Mouse (Mus musculus) skeletal muscle tissue, adult 2 months (tissue): ENCODE measurements around the gene Ring1.
"Not testable (repeated sequence)": the region's sequence is repeated elsewhere in the genome, so short reads cannot be mapped to it uniquely, and the experiment has no call there.

ENCODE experiments used
- DNase-seq: peaks from one replicate; pipeline ENCODE4 v3.0.0-alpha.2; 2012; ENCODE audit warnings: low read depth, low spot score

Ring1 gene

DNA sequence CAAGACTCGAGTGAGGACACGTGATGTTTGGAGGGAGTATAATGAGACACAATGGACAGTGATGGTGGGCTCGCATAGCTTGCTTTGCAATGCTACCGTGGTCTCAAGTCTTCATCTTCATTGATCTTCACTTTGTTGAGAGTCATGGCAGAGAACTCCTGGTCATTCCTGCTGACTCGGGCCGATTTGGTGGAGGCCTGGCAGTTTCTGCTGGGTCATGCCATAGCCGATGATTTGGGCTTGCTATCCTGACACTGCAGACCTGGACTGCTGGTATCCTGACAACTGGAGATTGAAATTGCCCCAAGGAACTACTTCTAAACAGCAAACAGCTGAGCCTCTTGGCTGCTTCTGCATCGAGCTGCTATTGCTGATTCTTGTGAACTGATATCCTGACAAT, 29.5 kb downstream of the Ring1 start:
- no peak for DNase-seq

DNA sequence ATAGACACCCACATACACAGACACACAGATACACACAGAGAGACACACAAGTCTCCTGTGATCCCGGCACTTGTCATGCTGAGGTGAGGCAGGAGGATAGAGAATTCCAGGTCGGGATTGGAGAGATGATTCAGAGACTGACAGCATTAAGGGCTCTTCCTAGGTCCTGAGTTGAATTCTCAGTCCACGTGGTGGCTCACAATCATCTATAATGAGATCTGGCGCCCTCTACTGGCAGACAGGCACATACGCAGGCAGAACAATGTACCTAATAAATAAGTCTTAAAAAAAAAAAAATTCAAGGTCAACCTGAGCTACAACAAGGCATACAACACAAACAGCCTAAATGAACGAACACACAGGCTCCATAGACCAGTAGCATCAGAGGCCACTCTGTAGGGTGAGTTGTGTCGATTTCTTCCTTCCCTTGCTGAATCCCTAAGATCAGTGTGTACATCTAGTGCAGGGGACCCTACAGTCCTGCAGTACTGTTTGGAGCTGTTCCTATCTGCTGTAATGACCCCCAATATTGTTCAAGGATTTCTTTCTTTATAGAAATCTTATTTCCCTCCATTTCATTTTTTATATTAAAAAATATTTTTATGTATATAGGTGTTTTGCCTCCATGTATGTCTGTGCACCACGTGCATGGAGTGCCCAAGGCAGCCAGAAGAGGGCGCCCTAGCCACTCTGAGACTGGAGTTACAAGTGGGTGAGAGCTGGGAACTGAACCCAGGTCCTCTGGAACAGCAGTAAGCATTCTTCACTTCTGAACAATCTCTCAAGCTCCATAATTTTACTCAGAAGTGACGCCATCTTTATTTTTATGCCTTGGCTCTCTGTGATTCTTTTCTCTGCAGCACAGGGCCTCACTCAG, 32.5 kb downstream of the Ring1 start:
- no peak for DNase-seq

- not testable (repeated sequence) for DNase-seq
Observed at GRCm38 (mm10) chr17:33982136-33982535, 42.3 kb downstream of the Ring1 start.

DNA sequence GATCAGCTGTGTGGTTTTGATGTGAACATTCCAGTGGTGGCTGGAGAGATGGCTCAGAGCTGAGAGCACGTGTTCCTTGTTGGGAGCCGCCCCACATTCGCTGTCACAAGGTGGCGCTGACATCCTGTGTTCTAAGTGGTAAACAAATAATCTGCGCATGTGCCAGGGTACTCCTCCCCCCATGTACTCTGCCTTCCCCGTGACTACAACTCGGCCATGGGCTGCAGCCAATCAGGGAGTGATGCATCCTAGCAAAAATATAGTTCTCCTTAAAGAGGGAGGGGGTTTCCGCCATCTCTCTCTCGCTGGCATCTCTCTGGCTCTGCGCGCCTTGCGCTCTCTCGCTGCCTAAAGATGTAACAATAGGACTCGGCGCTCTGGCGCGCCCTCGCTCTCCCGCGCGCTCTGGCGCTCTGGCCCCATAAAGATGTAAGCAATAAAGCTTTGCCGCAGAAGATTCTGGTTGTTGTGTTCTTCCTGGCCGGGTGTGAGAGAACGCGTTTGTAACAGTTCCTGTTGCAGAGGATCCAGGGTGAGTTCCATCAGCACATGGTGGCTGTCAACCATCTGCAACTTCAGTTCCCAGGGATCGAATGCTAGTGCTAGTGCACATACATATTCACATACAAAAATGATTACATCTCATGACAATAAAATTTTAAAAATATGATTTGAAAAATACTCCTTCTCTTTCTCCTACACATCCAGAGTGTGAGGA, 43.1 kb downstream of the Ring1 start:
- peak; percentile 96 for DNase-seq

DNA sequence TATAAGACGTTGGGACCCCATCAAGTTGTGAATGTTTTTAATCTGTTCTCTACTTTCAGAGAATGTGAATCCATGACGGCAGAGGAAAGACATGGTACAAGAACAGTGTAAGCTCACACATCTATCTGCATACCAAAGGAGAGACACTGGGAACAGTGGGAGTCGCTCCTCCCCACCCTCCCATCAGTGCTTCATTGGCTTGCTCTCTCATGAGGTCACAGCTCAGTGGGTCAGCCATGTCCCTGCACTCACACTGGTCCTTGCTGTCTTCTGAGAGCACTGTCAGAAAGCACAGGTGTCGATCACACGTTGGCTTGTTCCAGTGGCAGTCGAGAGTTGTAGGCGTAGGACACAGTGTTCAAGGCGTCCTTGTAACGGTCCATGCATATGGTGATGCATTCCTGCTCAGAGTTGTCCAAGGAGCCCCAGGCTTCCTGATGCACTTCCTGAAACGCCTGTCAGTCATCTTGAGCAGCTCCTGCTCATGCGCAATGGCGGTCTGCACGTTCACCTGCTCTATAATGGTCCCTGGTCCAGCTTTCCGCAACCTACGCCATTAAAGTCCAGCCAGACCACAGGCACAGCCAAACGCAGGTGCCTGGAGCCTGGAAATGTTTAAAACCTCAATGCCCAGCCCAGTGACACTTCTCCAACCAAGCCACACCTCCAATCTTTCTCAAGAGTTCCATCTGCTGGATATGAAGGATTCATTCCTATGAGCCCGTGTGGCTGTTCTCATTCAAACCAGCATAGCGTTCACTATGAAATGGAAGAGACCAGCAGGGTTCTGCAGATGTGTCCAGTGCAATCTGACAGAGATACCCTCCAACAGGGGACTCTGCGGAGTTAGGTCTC, 44.1 kb downstream of the Ring1 start:
- DNase-seq, result no peak

DNA sequence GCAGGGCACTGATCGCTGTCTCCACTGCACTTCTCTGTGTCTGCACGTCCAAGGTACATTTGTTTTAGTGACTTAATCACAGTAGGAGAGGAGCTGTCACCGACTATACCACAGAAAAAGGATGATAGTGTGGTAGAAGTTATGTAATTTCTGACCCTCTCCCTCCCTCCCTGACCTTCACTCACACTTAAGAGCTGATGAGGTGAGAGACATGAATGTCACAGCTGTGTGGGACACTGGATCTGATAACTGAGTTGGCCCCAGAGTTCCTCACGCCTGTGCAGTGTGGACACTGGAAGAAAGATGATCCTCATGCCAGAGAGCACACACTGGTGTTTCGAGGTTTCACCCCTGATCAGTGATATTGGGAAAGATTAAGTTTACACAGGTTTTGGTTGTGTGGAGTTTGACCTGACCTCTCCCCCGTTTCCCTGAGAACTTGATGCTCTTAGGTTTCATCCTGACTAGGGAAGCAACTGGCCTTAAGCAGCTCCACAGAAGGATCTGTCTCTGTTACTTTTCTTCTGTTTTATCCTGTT, 44.9 kb downstream of the Ring1 start:
- no peak for DNase-seq

DNA sequence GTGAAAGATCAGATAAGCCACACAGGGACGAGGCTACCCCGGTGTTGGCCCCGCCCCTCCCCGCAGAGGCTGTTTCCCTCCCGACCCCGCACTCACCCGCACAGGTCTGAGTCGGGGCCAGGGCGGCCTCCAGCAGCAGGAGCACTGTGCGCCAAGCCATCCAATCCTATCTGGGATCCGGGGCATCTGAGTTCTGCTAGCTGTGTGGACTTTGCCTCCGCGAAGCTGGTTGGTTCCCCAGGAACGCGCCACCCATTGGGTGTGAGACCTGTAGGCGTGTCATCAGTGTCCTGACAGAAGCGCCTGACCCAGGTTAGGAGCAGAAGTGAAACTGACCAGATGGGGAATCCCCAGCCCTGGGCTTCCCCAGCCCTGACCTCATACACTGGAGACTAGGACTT, 45.8 kb downstream of the Ring1 start:
- DNase-seq, result peak; percentile 96

- no peak for DNase-seq
Observed at GRCm38 (mm10) chr17:33977861-33978557, 46.5 kb downstream of the Ring1 start.

DNA sequence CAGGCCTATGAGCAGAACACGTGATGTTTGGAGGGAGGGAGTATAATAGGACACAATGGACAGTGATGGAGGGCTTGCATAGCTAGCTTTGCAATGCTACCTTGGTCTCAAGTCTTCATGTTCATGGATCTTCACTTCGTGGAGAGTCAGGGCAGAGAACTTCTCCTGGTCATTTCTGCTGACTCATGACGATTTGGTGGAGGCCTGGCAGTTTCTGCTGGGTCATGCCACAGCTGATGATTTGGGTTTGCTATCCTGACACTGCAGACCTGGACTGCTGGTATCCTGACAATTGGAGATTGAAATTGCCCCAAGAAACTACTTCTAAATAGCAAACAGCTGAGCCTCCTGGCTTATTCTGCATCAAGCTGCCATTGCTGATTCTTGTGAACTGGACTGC, 50.9 kb downstream of the Ring1 start:
- no peak for DNase-seq

DNA sequence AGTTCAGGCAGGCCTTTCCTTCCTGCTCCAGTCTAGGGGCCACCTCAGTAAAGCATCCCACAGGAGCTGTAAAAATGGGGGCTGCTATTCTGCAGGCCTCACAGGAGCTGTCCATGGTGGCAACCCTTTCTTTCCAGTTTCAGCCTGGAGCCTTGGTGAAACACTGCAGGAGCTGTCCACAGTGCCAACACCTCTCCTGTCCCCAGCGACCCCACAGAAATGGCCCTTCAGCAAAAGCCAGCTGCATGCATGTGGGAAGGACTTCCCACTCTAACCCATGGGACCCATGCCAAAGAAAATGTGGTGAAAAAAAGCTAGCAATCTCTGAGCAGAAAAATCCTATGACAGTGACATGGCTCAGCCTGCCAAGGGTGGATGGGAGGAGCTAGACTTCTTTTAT, 51.8 kb downstream of the Ring1 start:
- DNase-seq, result no peak
